Mouse (Mus musculus) natural killer cell, adult 2 months (primary cell): ENCODE measurements around the gene Gbp9.
"Not testable (repeated sequence)": the region's sequence is repeated elsewhere in the genome, so short reads cannot be mapped to it uniquely, and the experiment has no call there.

Experiments
- DNase-seq, 2 experiments: peaks; one replicate each; pipeline ENCODE4 v3.0.0; 2022; ENCODE audit warnings: low spot score in 2 of 2

The Gbp9 gene

DNA sequence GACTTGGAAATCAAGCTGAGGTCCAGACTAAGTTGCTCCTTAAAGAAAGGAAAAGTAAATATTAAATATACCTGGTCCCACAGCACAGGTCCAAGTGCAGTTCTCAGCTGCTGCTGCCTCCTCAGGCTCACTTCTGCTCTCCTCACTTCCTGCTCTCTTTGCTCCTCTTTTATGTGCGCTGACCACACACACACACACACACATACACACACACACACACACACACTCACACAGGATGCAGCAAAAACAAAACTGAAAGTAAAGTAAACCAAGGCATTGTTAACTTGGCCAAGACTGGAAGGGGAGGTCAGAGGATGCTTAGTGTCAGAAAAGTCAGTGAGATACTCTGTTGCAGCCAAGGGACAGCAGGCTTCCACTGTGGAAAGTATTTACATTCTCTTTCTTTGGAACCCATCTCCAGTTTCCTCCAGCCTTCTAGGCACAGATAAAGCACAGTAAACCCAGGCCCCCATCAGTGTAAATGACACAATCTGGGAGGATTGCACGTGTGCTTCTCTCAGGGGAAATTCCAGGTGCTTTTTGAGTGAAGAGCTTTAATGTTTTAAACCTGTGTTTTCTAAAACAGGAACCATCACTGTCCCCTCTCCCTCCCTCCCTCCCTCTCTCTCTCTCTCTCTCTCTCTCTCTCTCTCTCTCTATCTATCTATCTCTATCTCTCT is at the start of gene Gbp9, which contains the start of the genes Gbp8 and Gbp4:
Gbp9 (minus strand) TSS at position 131 of the 680 bp plus-strand sequence.
Gbp8 (minus strand) TSS at position 132 of the 680 bp plus-strand sequence.
Gbp4 (minus strand) TSS at position 178 of the 680 bp plus-strand sequence.
- peak; percentile 84 to 87 for DNase-seq

DNA sequence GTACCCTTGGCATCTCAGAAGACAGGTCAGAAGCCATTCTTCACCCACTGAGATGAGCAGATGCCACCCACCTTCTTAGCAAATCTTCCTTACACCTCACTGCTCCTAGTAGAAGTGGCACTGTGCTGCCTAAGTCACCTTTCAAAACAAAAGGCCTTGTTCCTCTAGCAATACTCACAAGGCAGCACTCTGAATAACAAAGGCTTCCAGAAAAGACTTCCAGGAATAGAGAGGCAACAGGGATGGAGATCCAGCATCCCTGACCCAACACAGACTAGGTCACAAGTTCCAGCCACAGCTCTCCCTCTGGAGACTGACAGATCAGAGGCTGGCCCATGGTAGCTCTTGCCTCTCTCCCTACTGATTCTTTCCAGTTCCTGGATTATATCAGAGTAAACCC is 42.1 kb upstream of the Gbp9 start:
- no peak for DNase-seq

GRCm38 (mm10) chr5:105156582-105156981 is 17.2 kb upstream of the Gbp9 start:
- DNase-seq, result no peak

DNA sequence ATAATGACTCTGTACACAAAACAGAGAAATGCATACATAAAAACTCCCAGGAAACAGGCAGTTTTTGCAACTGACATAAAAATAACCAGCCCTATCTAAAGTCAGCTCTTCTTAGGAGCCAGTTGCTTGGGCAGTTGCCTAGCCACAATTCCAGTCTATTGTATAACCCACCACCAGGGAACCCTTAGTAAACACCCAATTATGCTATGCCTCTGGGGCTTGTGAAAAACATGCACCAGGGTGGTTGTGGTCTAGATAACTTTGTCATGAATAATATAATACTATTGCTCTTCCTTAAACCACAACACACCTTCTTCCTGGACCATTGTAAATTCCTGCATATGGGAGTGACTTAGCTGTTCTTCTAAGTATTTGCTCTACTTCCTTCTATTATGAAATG is 14.7 kb upstream of the Gbp9 start:
- DNase-seq, result no peak

DNA sequence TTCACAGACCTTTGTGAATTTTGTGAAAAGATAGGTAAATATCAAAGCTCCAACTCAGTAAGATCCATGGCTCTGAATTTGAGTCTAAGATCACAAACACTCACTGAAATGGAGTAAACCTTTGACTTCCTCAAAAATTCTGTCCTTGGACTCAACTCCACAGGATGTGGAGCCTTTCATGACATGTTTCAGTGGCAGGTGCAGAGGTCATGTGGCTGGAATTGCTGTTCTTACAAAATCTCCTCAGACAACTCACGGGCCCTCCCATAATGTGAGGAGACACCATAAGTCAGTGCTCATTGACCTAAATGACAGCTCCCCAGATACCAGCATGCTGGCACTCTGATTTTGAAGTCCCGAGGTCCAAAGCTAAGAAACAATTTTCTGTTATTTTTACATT is 8.7 kb upstream of the Gbp9 start:
- DNase-seq, result not testable (repeated sequence)

GRCm38 (mm10) chr5:105146447-105146846 is 7.1 kb upstream of the Gbp9 start:
- DNase-seq, result no peak

GRCm38 (mm10) chr5:105145731-105146130 is 6.4 kb upstream of the Gbp9 start:
- DNase-seq, result not testable (repeated sequence)

- peak in 1 of 2 experiments; percentile 11 for DNase-seq
These were observed 911 bp upstream of the Gbp9 start for GRCm38 (mm10) chr5:105140089-105140810.

GRCm38 (mm10) chr5:105138906-105139305 is 433 bp downstream of the Gbp9 start:
- no peak for DNase-seq

- not testable (repeated sequence) for DNase-seq
These were observed 2.5 kb downstream of the Gbp9 start for GRCm38 (mm10) chr5:105136706-105137304.

GRCm38 (mm10) chr5:105121731-105122130 is 17.6 kb downstream of the Gbp9 start:
- not testable (repeated sequence) for DNase-seq

- no peak for DNase-seq
These were observed 23.6 kb downstream of the Gbp9 start for GRCm38 (mm10) chr5:105115740-105116139.

DNA sequence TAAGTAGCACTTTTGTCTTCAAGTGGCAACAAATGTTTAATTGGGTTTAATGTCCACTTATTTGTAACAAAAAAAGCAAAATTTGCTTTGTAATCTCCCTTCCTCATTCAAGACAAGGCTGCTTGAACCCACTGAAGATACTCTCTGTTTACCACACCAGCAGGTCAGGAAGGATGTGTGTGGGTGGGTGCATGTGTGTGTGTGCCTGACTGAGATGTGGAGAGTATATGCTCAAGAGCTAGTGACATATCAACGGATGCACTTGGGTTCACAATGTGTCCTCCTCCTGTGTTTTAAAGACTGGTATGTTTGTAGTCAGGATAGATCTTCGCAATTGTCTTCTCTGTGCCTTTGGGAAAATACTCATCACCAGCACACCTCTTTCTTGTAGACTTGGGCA is 24.6 kb downstream of the Gbp9 start:
- peak; percentile 57 to 64 for DNase-seq

GRCm38 (mm10) chr5:105113656-105114055 is 25.7 kb downstream of the Gbp9 start:
- DNase-seq, result no peak

- peak; percentile 84 to 87 for DNase-seq
These were observed 29.0 kb downstream of the Gbp9 start for GRCm38 (mm10) chr5:105110271-105110852.

DNA sequence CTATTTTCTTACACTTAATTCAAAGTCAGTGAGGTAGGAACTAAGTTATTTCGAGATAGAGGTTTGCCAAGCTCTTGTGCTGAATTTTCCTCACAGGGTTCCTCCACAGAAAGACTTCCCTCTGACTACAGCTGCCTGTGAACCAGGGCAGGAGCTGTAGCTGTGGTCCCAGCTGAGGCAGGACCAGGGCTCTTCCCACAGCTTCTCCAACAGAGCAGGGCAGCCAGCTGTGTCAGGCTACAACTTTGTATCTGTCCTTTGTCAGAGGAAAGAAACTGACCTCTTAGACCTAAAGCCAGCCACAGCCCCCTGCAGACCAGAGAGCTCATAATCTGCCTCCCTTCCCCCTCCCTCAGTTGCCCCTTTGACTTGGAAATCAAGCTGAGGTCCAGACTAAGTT is 29.6 kb downstream of the Gbp9 start:
- not testable (repeated sequence) for DNase-seq

GRCm38 (mm10) chr5:105105689-105106088 is 33.6 kb downstream of the Gbp9 start:
- not testable (repeated sequence) for DNase-seq

GRCm38 (mm10) chr5:105081900-105082299 is 57.4 kb downstream of the Gbp9 start:
- no peak for DNase-seq

- not testable (repeated sequence) for DNase-seq
These were observed 71.0 kb downstream of the Gbp9 start for GRCm38 (mm10) chr5:105068356-105068755.

DNA sequence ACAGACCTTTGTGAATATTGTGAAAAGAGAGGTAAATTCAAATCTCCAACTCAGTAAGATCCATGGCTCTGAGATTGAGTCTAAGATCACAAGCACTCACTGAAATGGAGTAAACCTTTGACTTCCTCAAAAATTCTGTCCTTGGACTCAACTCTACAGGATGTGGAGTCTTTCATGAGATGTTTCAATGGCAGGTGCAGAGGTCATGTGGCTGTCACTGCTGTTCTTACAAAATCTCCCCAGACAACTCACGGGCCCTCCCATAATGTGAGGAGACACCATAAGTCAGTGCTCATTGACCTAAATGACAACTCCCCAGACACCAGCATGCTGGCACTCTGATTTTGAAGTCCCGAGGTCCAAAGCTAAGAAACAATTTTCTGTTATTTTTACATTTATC is 74.9 kb downstream of the Gbp9 start:
- not testable (repeated sequence) for DNase-seq

DNA sequence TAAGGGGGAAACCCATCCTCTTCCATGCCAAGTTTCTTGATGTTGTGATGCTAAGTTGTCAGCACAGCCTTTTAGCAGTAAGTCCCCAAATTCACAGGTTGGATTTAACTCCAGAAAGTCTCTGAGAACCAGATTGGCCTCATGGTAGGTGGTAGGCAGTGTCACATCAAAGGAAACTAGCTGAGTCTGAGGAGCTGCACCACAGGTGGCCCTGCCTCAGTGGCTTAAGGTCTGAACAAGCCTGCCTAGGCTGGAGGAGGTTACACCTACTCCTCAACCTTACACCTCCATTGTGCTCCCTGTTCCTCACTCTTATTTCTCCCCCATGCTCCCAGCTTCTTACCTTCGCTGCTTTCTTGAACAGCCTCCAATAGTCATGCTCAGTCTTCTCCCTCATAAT is 76.0 kb downstream of the Gbp9 start:
- no peak for DNase-seq

- not testable (repeated sequence) for DNase-seq
These were observed 76.9 kb downstream of the Gbp9 start for GRCm38 (mm10) chr5:105062403-105062802.
